Mouse (Mus musculus): ENCODE measurements around the gene Dkk3. TPM values are rescaled to one million over a fixed set of nuclear protein-coding genes. Genes with fewer than 3 reads are reported as not detected.

Dkk3 gene
- polyA plus RNA-seq, 1 experiment from 2014 or later: 72.4 TPM

GRCm38 (mm10) chr7:112197461-112197860 is 38.6 kb upstream of the Dkk3 start:
- no peak for ATAC-seq (replicated peaks; ENCODE audit: insufficient number of reproducible peaks, low FRiP score, low TSS enrichment)
- H3K27ac ChIP-seq (ENCODE audit: low read depth, low read length): no peak overlapping the region
- H3K9ac ChIP-seq (ENCODE audit: low read depth, low read length): no peak overlapping the region
- H3K9me3 ChIP-seq (replicated peaks; ENCODE audit: control insufficient read depth, low read length): no peaks in the 10 kb centered on the region
- no peaks in the 10 kb centered on the region for H3K36me3 ChIP-seq (ENCODE audit: control insufficient read depth, insufficient read depth, low read length)
- H3K4me3 ChIP-seq (ENCODE audit: low read depth, low read length): no peak overlapping the region
- WGBS (ENCODE audit: insufficient replicate concordance): 73% methylated on average over 8 of the region's 8 CpGs
- H3K4me1 ChIP-seq (ENCODE audit: control insufficient read depth, insufficient read depth, low read length): 0 out of 2 replicates have a peak, but pooled peaks cover 4% of the 10 kb centered on the region
- no peaks in the 10 kb centered on the region for H3K27me3 ChIP-seq (ENCODE audit: control insufficient read depth, insufficient read depth, low read length)
- H3K4me2 ChIP-seq: no peak overlapping the region

GRCm38 (mm10) chr7:112194286-112194685 is 35.4 kb upstream of the Dkk3 start:
- Histone ChIP-seq H3K9ac (ENCODE audit: low read depth, low read length) (no peak overlapping the region), H3K27me3 (ENCODE audit: control insufficient read depth, insufficient read depth, low read length) (no peaks in the 10 kb centered on the region), H3K27ac (ENCODE audit: low read depth, low read length) (no peak overlapping the region), H3K4me1 (ENCODE audit: control insufficient read depth, insufficient read depth, low read length) (0 out of 2 replicates have a peak, but pooled peaks cover 4% of the 10 kb centered on the region), H3K4me2 (no peak overlapping the region), H3K4me3 (ENCODE audit: low read depth, low read length) (no peak overlapping the region), H3K9me3 (replicated peaks; ENCODE audit: control insufficient read depth, low read length) (no peaks in the 10 kb centered on the region), H3K36me3 (ENCODE audit: control insufficient read depth, insufficient read depth, low read length) (no peaks in the 10 kb centered on the region)
- 68% methylated on average over 5 of the region's 5 CpGs for WGBS (ENCODE audit: insufficient replicate concordance)
- no peak for ATAC-seq (replicated peaks; ENCODE audit: insufficient number of reproducible peaks, low FRiP score, low TSS enrichment)

GRCm38 (mm10) chr7:112192778-112193177 is 33.9 kb upstream of the Dkk3 start:
- Histone ChIP-seq H3K27me3 (ENCODE audit: control insufficient read depth, insufficient read depth, low read length) (no peaks in the 10 kb centered on the region), H3K9me3 (replicated peaks; ENCODE audit: control insufficient read depth, low read length) (no peaks in the 10 kb centered on the region), H3K9ac (ENCODE audit: low read depth, low read length) (no peak overlapping the region), H3K4me2 (no peak overlapping the region), H3K4me3 (ENCODE audit: low read depth, low read length) (no peak overlapping the region), H3K4me1 (ENCODE audit: control insufficient read depth, insufficient read depth, low read length) (peaks cover 10% of the 10 kb centered on the region), H3K27ac (ENCODE audit: low read depth, low read length) (no peak overlapping the region), H3K36me3 (ENCODE audit: control insufficient read depth, insufficient read depth, low read length) (no peaks in the 10 kb centered on the region)
- no peak for ATAC-seq (replicated peaks; ENCODE audit: insufficient number of reproducible peaks, low FRiP score, low TSS enrichment)
- whole genome bisulfite sequencing (ENCODE audit: insufficient replicate concordance): 74% methylated on average over 5 of the region's 5 CpGs

GRCm38 (mm10) chr7:112192237-112192636 is 33.4 kb upstream of the Dkk3 start:
- ATAC-seq (replicated peaks; ENCODE audit: insufficient number of reproducible peaks, low FRiP score, low TSS enrichment): no peak
- no peaks in the 10 kb centered on the region for H3K27me3 ChIP-seq (ENCODE audit: control insufficient read depth, insufficient read depth, low read length)
- no peak overlapping the region for H3K27ac ChIP-seq (ENCODE audit: low read depth, low read length)
- H3K4me1 ChIP-seq (ENCODE audit: control insufficient read depth, insufficient read depth, low read length): peaks cover 12% of the 10 kb centered on the region
- no peaks in the 10 kb centered on the region for H3K36me3 ChIP-seq (ENCODE audit: control insufficient read depth, insufficient read depth, low read length)
- no peak overlapping the region for H3K4me3 ChIP-seq (ENCODE audit: low read depth, low read length)
- WGBS (ENCODE audit: insufficient replicate concordance): 75% methylated on average over 4 of the region's 4 CpGs
- H3K9ac ChIP-seq (ENCODE audit: low read depth, low read length): no peak overlapping the region
- no peak overlapping the region for H3K4me2 ChIP-seq
- no peaks in the 10 kb centered on the region for H3K9me3 ChIP-seq (replicated peaks; ENCODE audit: control insufficient read depth, low read length)

- Histone ChIP-seq H3K27me3 (ENCODE audit: control insufficient read depth, insufficient read depth, low read length) (no peaks in the 10 kb centered on the region), H3K4me3 (ENCODE audit: low read depth, low read length) (no peak overlapping the region), H3K27ac (ENCODE audit: low read depth, low read length) (peak overlapping the region; percentile 41; the same call in 1 of the 2 replicates), H3K9me3 (replicated peaks; ENCODE audit: control insufficient read depth, low read length) (no peaks in the 10 kb centered on the region), H3K9ac (ENCODE audit: low read depth, low read length) (0 out of 2 replicates have a peak overlapping the region, but pooled peaks have one; percentile 22), H3K4me1 (ENCODE audit: control insufficient read depth, insufficient read depth, low read length) (peaks cover 11% of the 10 kb centered on the region), H3K4me2 (no peak overlapping the region), H3K36me3 (ENCODE audit: control insufficient read depth, insufficient read depth, low read length) (no peaks in the 10 kb centered on the region)
- WGBS (ENCODE audit: insufficient replicate concordance): 45% methylated on average over 13 of the region's 13 CpGs
- ATAC-seq (replicated peaks; ENCODE audit: insufficient number of reproducible peaks, low FRiP score, low TSS enrichment): no peak; the same call in 1 of the 2 replicates
Measured at GRCm38 (mm10) chr7:112187536-112188459, 28.9 kb upstream of the Dkk3 start.

GRCm38 (mm10) chr7:112186871-112187270 is 28.0 kb upstream of the Dkk3 start:
- no peak overlapping the region for H3K9ac ChIP-seq (ENCODE audit: low read depth, low read length)
- H3K9me3 ChIP-seq (replicated peaks; ENCODE audit: control insufficient read depth, low read length): no peaks in the 10 kb centered on the region
- no peak overlapping the region for H3K4me2 ChIP-seq
- ATAC-seq (replicated peaks; ENCODE audit: insufficient number of reproducible peaks, low FRiP score, low TSS enrichment): no peak
- no peak overlapping the region for H3K27ac ChIP-seq (ENCODE audit: low read depth, low read length)
- no peaks in the 10 kb centered on the region for H3K27me3 ChIP-seq (ENCODE audit: control insufficient read depth, insufficient read depth, low read length)
- 79% methylated on average over 7 of the region's 7 CpGs for WGBS (ENCODE audit: insufficient replicate concordance)
- no peak overlapping the region for H3K4me3 ChIP-seq (ENCODE audit: low read depth, low read length)
- no peaks in the 10 kb centered on the region for H3K36me3 ChIP-seq (ENCODE audit: control insufficient read depth, insufficient read depth, low read length)
- peaks cover 11% of the 10 kb centered on the region for H3K4me1 ChIP-seq (ENCODE audit: control insufficient read depth, insufficient read depth, low read length)

GRCm38 (mm10) chr7:112185226-112185745 is 26.4 kb upstream of the Dkk3 start:
- no peaks in the 10 kb centered on the region for H3K27me3 ChIP-seq (ENCODE audit: control insufficient read depth, insufficient read depth, low read length)
- no peaks in the 10 kb centered on the region for H3K36me3 ChIP-seq (ENCODE audit: control insufficient read depth, insufficient read depth, low read length)
- no peak overlapping the region for H3K27ac ChIP-seq (ENCODE audit: low read depth, low read length)
- peaks cover 14% of the 10 kb centered on the region for H3K4me1 ChIP-seq (ENCODE audit: control insufficient read depth, insufficient read depth, low read length)
- no peaks in the 10 kb centered on the region for H3K9me3 ChIP-seq (replicated peaks; ENCODE audit: control insufficient read depth, low read length)
- H3K4me3 ChIP-seq (ENCODE audit: low read depth, low read length): no peak overlapping the region
- H3K4me2 ChIP-seq: no peak overlapping the region
- WGBS (ENCODE audit: insufficient replicate concordance): 62% methylated on average over 9 of the region's 9 CpGs
- H3K9ac ChIP-seq (ENCODE audit: low read depth, low read length): no peak overlapping the region
- ATAC-seq (replicated peaks; ENCODE audit: insufficient number of reproducible peaks, low FRiP score, low TSS enrichment): no peak

GRCm38 (mm10) chr7:112184519-112185225 is 25.8 kb upstream of the Dkk3 start:
- H3K4me3 ChIP-seq (ENCODE audit: low read depth, low read length): no peak overlapping the region
- peaks cover 14% of the 10 kb centered on the region for H3K4me1 ChIP-seq (ENCODE audit: control insufficient read depth, insufficient read depth, low read length)
- no peak overlapping the region for H3K9ac ChIP-seq (ENCODE audit: low read depth, low read length)
- no peaks in the 10 kb centered on the region for H3K36me3 ChIP-seq (ENCODE audit: control insufficient read depth, insufficient read depth, low read length)
- H3K27me3 ChIP-seq (ENCODE audit: control insufficient read depth, insufficient read depth, low read length): no peaks in the 10 kb centered on the region
- no peak overlapping the region for H3K27ac ChIP-seq (ENCODE audit: low read depth, low read length)
- 86% methylated on average over 6 of the region's 6 CpGs for WGBS (ENCODE audit: insufficient replicate concordance)
- no peak overlapping the region for H3K4me2 ChIP-seq
- H3K9me3 ChIP-seq (replicated peaks; ENCODE audit: control insufficient read depth, low read length): no peaks in the 10 kb centered on the region
- no peak for ATAC-seq (replicated peaks; ENCODE audit: insufficient number of reproducible peaks, low FRiP score, low TSS enrichment)

All from heart, embryonic 11.5 days (tissue).